Mouse (Mus musculus) spleen, postnatal 0 days (tissue): ENCODE data around the gene Zfp995. TPM values are rescaled to one million over a fixed set of nuclear protein-coding genes. Genes with fewer than 3 reads are reported as not detected.

ENCODE experiments used
- polyA plus RNA-seq: library from polyadenylated mRNA; unstranded; fragments of >200 nt; fragmentation: Nextera tagmentation; extraction: Ambion mirVana; gene quantifications from 2 replicates; pipeline ENCODE4 v1.2.1, GENCODE M21; 2015

Gene Zfp995
- polyA plus RNA-seq, result 2.3 and 3.0 TPM in 2 replicates

GRCm38 (mm10) chr17:21909456-21910052 lies at the start of gene Zfp995:
Gene Zfp995 (minus strand): TSS chr17:21909926.

GRCm38 (mm10) chr17:21845545-21846321 lies 64.0 kb downstream of the Zfp995 start, which contains the start of gene Zfp820:
Gene Zfp820 (minus strand): TSS chr17:21845772.

Other genes starting within 250 kb of the Zfp995 start
- gene Gm10226, start 218.1 kb downstream of the Zfp995 start, polyA plus RNA-seq, result 2.6 and 4.6 TPM in 2 replicates
- 4.3 and 4.7 TPM in 2 replicates for gene Zfp760, start 202.2 kb downstream of the Zfp995 start, polyA plus RNA-seq
- gene Zfp229, start 179.1 kb downstream of the Zfp995 start, polyA plus RNA-seq, result 2.8 and 3.2 TPM in 2 replicates
- gene Zfp820, start 64.2 kb downstream of the Zfp995 start, polyA plus RNA-seq, result 2.4 and 2.8 TPM in 2 replicates
- 11.0 and 11.6 TPM in 2 replicates for gene Zfp942, start 52.5 kb upstream of the Zfp995 start, polyA plus RNA-seq
- gene Zfp943, start 52.6 kb upstream of the Zfp995 start, polyA plus RNA-seq, result 7.7 and 8.0 TPM in 2 replicates